ENCODE assay signal across 8 mouse cellular contexts in genomic region chr14:86781553-86782273, GRCm38 (mm10).
A peak's percentile ranks its signal among the peaks of the same experiment; 100 is the strongest.
DNase-seq lines count a peak whose midpoint lies in the region; ATAC-seq lines count a peak whose summit lies in the region.

No protein-coding gene starts in this region.

- ATAC-seq in neural tube, embryonic 14.5 days (ENCODE audit: low read depth) = peak; percentile 65; the same call in 1 of the 2 replicates

- 55% methylated on average over 6 of the region's 6 CpGs for WGBS in neural tube, embryonic 14.5 days

- peak; percentile 23 to 50 for DNase-seq in frontal cortex, postnatal 36 days (ENCODE audit: low spot score in 2 of 2)
- no peak for DNase-seq in frontal cortex, postnatal 25 days (ENCODE audit: low spot score in 2 of 2)
- DNase-seq in urinary bladder, postnatal 14 days (ENCODE audit: low spot score) = peak; percentile 6
- no peak for DNase-seq in urinary bladder, postnatal 36 days (ENCODE audit: low spot score in 2 of 2)
- peak; percentile 17 to 50 for DNase-seq in cerebellum, postnatal 25 days
- peak; percentile 36 for DNase-seq in heart, postnatal 4 days
- peak; percentile 17 to 37 for DNase-seq in layer of hippocampus, postnatal 36 days

- no peaks in the 10 kb centered on the region for H3K36me3 ChIP-seq in neural tube, embryonic 14.5 days (ENCODE audit: control insufficient read depth, insufficient read depth, low read length)

- H3K4me3 ChIP-seq in neural tube, embryonic 14.5 days (ENCODE audit: low read depth, low read length) = no peak overlapping the region

- no peaks in the 10 kb centered on the region for H3K27me3 ChIP-seq in neural tube, embryonic 14.5 days (ENCODE audit: control insufficient read depth, insufficient read depth, low read length)

- no peak overlapping the region for H3K4me2 ChIP-seq in neural tube, embryonic 14.5 days (ENCODE audit: low read depth, low read length)

- H3K9ac ChIP-seq in neural tube, embryonic 14.5 days (replicated peaks; ENCODE audit: low read depth, low read length) = no peak overlapping the region

- H3K27ac ChIP-seq in neural tube, embryonic 14.5 days (ENCODE audit: low read depth, low read length) = no peak overlapping the region

- H3K4me1 ChIP-seq in neural tube, embryonic 14.5 days (ENCODE audit: control insufficient read depth, insufficient read depth, low read length) = no peaks in the 10 kb centered on the region

- H3K9me3 ChIP-seq in neural tube, embryonic 14.5 days (ENCODE audit: control insufficient read depth, low read length) = no peaks in the 10 kb centered on the region

Comparison
In these comparisons a context has a peak if more than half of its experiments do, and no peak if none do; other contexts are left out.
1. DNase-seq: peak in frontal cortex, postnatal 36 days (2 of 2), urinary bladder, postnatal 14 days (single experiment), cerebellum, postnatal 25 days (2 of 2), heart, postnatal 4 days (single experiment) and layer of hippocampus, postnatal 36 days (2 of 2); none in frontal cortex, postnatal 25 days (0 of 2) and urinary bladder, postnatal 36 days (0 of 2).